Mouse (Mus musculus): ENCODE results near the gene Bhlhe40. TPM values are rescaled to one million over a fixed set of nuclear protein-coding genes. Genes with fewer than 3 reads are reported as not detected.

Bhlhe40 gene
- polyA plus RNA-seq, 1 experiment from 2014 or later = 14.9 TPM

DNA sequence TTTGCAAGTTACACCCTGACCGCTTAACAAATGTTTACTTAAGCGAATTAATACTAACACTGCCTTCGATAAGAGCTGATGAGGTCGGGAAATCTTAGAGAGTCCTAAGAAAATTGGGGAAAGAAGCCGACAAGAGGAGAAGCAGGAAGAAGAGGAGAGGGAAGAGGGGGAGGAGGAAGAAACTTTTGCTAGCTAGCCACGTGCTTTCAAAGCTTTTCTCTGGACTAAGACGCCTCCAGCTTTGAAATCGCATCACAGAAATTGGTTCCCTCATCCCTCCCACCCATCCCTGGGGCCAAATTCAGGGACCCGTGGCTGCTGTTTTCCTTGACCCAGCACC is 48.7 kb downstream of the Bhlhe40 start:
- H3K4me3 ChIP-seq (ENCODE audit: low read depth, low read length) = peak overlapping the region; percentile 31; the same call in 1 of the 2 replicates
- no peaks in the 10 kb centered on the region for H3K36me3 ChIP-seq (ENCODE audit: insufficient read depth, low read length)
- DNase-seq (ENCODE audit: low spot score) (no peak), ATAC-seq (no peak)
- TF ChIP-seq CTCF (IDR thresholded peaks at IDR 0.05) (no peak), EP300 (IDR thresholded peaks at IDR 0.05) (no peak)
- peak overlapping the region; percentile 61 for H3K4me2 ChIP-seq (replicated peaks; ENCODE audit: low read depth, low read length)
- H3K4me1 ChIP-seq (ENCODE audit: insufficient read depth, low read depth, low read length) = no peaks in the 10 kb centered on the region; the same call in none of the 2 replicates
- H3K27me3 ChIP-seq (replicated peaks; ENCODE audit: insufficient read depth, low read length) = no peaks in the 10 kb centered on the region
- no peak overlapping the region for H3K9ac ChIP-seq (replicated peaks; ENCODE audit: low read depth)
- WGBS = 2% methylated on average over 9 of the region's 9 CpGs
- no peak overlapping the region for H3K27ac ChIP-seq (ENCODE audit: low read length)
- H3K9me3 ChIP-seq (ENCODE audit: low read length) = no peaks in the 10 kb centered on the region

DNA sequence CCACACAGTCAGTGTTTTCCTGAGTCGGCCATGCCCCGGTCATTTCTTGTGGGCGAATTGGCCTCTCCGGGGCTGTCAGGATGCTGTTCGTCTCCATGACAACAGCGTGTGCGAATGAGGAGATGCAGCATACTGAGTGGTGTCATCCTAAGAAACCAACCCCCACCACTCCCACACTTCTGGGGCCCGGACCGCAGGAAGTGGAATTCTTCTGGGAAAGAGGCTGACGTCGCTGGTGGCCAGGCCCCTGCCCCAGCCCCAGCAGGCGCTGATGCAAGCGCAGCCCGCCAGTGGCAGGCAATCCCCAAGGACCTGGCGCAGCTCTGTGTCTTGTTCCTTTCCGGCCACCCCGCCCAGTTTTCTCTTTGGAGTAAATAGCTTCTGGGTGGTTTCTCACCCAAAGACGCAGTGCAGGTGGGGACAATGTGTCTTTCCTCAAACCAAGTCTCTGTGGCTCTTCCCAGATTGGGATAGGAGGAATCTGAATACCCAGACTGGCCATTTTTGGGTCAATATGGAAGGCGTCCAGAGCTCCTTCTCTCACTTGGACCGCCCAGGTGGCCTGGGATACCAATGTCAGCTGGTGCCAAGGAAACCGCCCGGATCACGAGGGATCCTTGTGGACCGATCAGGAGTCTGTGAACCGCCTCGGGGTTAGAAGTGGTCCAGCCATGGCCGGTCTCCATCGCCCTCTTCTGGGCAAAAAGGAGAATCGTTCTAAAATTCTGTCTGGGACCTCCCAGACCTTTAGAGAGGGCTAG is 49.2 kb downstream of the Bhlhe40 start:
- ATAC-seq (peak; percentile 92), DNase-seq (ENCODE audit: low spot score) (peak; percentile 95)
- H3K4me1 ChIP-seq (ENCODE audit: insufficient read depth, low read depth, low read length) = no peaks in the 10 kb centered on the region; the same call in none of the 2 replicates
- WGBS = under 1% methylated on average over 29 of the region's 29 CpGs
- H3K27ac ChIP-seq (ENCODE audit: low read length) = peak overlapping the region; percentile 43; the same call in 1 of the 2 replicates
- H3K9ac ChIP-seq (replicated peaks; ENCODE audit: low read depth) = 0 out of 2 replicates have a peak overlapping the region, but pooled peaks have one; percentile 23
- peak; percentile 42; the same call in 1 of the 2 replicates for TF ChIP-seq EP300 (IDR thresholded peaks at IDR 0.05)
- peak; percentile 90 for TF ChIP-seq CTCF (IDR thresholded peaks at IDR 0.05)
- peak overlapping the region; percentile 31 for H3K4me3 ChIP-seq (ENCODE audit: low read depth, low read length)
- H3K27me3 ChIP-seq (replicated peaks; ENCODE audit: insufficient read depth, low read length) = no peaks in the 10 kb centered on the region
- H3K4me2 ChIP-seq (replicated peaks; ENCODE audit: low read depth, low read length) = peak overlapping the region; percentile 61
- no peaks in the 10 kb centered on the region for H3K9me3 ChIP-seq (ENCODE audit: low read length)
- H3K36me3 ChIP-seq (ENCODE audit: insufficient read depth, low read length) = no peaks in the 10 kb centered on the region

GRCm38 (mm10) chr6:108710667-108711066 is 50.2 kb downstream of the Bhlhe40 start:
- DNase-seq (ENCODE audit: low spot score) (no peak), ATAC-seq (no peak)
- no peak overlapping the region for H3K27ac ChIP-seq (ENCODE audit: low read length)
- H3K9ac ChIP-seq (replicated peaks; ENCODE audit: low read depth) = no peak overlapping the region
- 68% methylated on average over 3 of the region's 3 CpGs for WGBS
- no peaks in the 10 kb centered on the region for H3K9me3 ChIP-seq (ENCODE audit: low read length)
- no peaks in the 10 kb centered on the region for H3K27me3 ChIP-seq (replicated peaks; ENCODE audit: insufficient read depth, low read length)
- no peaks in the 10 kb centered on the region for H3K36me3 ChIP-seq (ENCODE audit: insufficient read depth, low read length)
- TF ChIP-seq CTCF (IDR thresholded peaks at IDR 0.05) = peak; percentile 34
- no peak for TF ChIP-seq EP300 (IDR thresholded peaks at IDR 0.05)
- no peak overlapping the region for H3K4me2 ChIP-seq (replicated peaks; ENCODE audit: low read depth, low read length)
- no peaks in the 10 kb centered on the region; the same call in none of the 2 replicates for H3K4me1 ChIP-seq (ENCODE audit: insufficient read depth, low read depth, low read length)
- no peak overlapping the region for H3K4me3 ChIP-seq (ENCODE audit: low read depth, low read length)

- Histone ChIP-seq H3K4me3 (ENCODE audit: low read depth, low read length) (no peak overlapping the region), H3K9me3 (ENCODE audit: low read length) (no peaks in the 10 kb centered on the region), H3K4me2 (replicated peaks; ENCODE audit: low read depth, low read length) (no peak overlapping the region), H3K36me3 (ENCODE audit: insufficient read depth, low read length) (no peaks in the 10 kb centered on the region), H3K27me3 (replicated peaks; ENCODE audit: insufficient read depth, low read length) (no peaks in the 10 kb centered on the region), H3K9ac (replicated peaks; ENCODE audit: low read depth) (no peak overlapping the region), H3K27ac (ENCODE audit: low read length) (no peak overlapping the region), H3K4me1 (ENCODE audit: insufficient read depth, low read depth, low read length) (no peaks in the 10 kb centered on the region; the same call in none of the 2 replicates)
- TF ChIP-seq EP300 (IDR thresholded peaks at IDR 0.05) (no peak), CTCF (IDR thresholded peaks at IDR 0.05) (no peak)
- 82% methylated on average over 4 of the region's 4 CpGs for WGBS
- ATAC-seq (no peak), DNase-seq (ENCODE audit: low spot score) (no peak)
These were observed 50.9 kb downstream of the Bhlhe40 start for GRCm38 (mm10) chr6:108711192-108711964.

GRCm38 (mm10) chr6:108712148-108712547 is 51.7 kb downstream of the Bhlhe40 start:
- H3K27me3 ChIP-seq (replicated peaks; ENCODE audit: insufficient read depth, low read length) = no peaks in the 10 kb centered on the region
- no peak overlapping the region for H3K27ac ChIP-seq (ENCODE audit: low read length)
- ATAC-seq (no peak), DNase-seq (ENCODE audit: low spot score) (no peak)
- H3K4me3 ChIP-seq (ENCODE audit: low read depth, low read length) = no peak overlapping the region
- TF ChIP-seq CTCF (IDR thresholded peaks at IDR 0.05) (no peak), EP300 (IDR thresholded peaks at IDR 0.05) (no peak)
- no peaks in the 10 kb centered on the region for H3K9me3 ChIP-seq (ENCODE audit: low read length)
- no peak overlapping the region for H3K4me2 ChIP-seq (replicated peaks; ENCODE audit: low read depth, low read length)
- no peak overlapping the region for H3K9ac ChIP-seq (replicated peaks; ENCODE audit: low read depth)
- H3K4me1 ChIP-seq (ENCODE audit: insufficient read depth, low read depth, low read length) = no peaks in the 10 kb centered on the region; the same call in none of the 2 replicates
- H3K36me3 ChIP-seq (ENCODE audit: insufficient read depth, low read length) = no peaks in the 10 kb centered on the region

Measured in lung, postnatal 0 days (tissue).